Mouse (Mus musculus) CH12.LX (cell line): ENCODE results near the gene Crnkl1. TPM values are rescaled to one million over a fixed set of nuclear protein-coding genes. Genes with fewer than 3 reads are reported as not detected.

Experiments used
- DNase-seq: peaks from one replicate; pipeline ENCODE4 v3.0.0-alpha.2; 2013; ENCODE audit errors: extremely low read depth
- H3K27ac ChIP-seq: 2 replicates; pipeline ENCODE4 v1.5.1; 2012; ENCODE audit warnings: low read depth, mild to moderate bottlenecking, control low read depth, moderate library complexity; ENCODE audit not compliant: insufficient read depth
- H3K27me3 ChIP-seq: replicated peaks from 2 replicates; pipeline ENCODE3; 2012; ENCODE audit warnings: inconsistent platforms
- H3K36me3 ChIP-seq, 2 experiments: replicated peaks in 1 of 2; 2 replicates each; pipeline versions ENCODE3 to v1.6.1; 2012; ENCODE audit warnings: inconsistent platforms in 1 of 2, low read length in 1 of 2, mild to moderate bottlenecking in 1 of 2, mixed read lengths in 1 of 2, moderate library complexity in 1 of 2; ENCODE audit not compliant: control insufficient read depth in 1 of 2, insufficient read depth in 1 of 2
- H3K4me1 ChIP-seq, 2 experiments: 2 replicates each; pipeline ENCODE4 v1.6.1; 2012; ENCODE audit warnings: inconsistent platforms in 1 of 2, moderate library complexity in 1 of 2; ENCODE audit not compliant: insufficient read depth in 2 of 2, control insufficient read depth in 1 of 2
- H3K4me2 ChIP-seq: 2 replicates; pipeline ENCODE4 v1.6.1; 2012; ENCODE audit warnings: low read depth, mild to moderate bottlenecking, control low read depth; ENCODE audit not compliant: poor library complexity, insufficient read depth, severe bottlenecking
- H3K4me3 ChIP-seq, 3 experiments: fragments of 150-350 bp in 1 of 3; sonication (generic) in 1 of 3; replicated peaks in 1 of 3; 2 replicates each; pipeline versions ENCODE3 to v1.5.1; 2011 to 2012; ENCODE audit warnings: low read depth in 2 of 3, low read length in 2 of 3, mild to moderate bottlenecking in 2 of 3, moderate library complexity in 2 of 3, control low read depth in 1 of 3, improper control_type of control experiment in 1 of 3, inconsistent platforms in 1 of 3, mixed read lengths in 1 of 3; ENCODE audit not compliant: poor library complexity in 1 of 3
- H3K79me2 ChIP-seq: replicated peaks from 2 replicates; pipeline ENCODE4 v1.6.1; 2012; ENCODE audit warnings: mild to moderate bottlenecking, moderate library complexity; ENCODE audit not compliant: control insufficient read depth, poor library complexity, insufficient read depth, severe bottlenecking; ENCODE audit errors: extremely low read depth
- H3K9ac ChIP-seq: 2 replicates; pipeline ENCODE4 v1.6.1; 2012; ENCODE audit warnings: low read depth, mild to moderate bottlenecking, control low read depth, moderate library complexity; ENCODE audit not compliant: insufficient read depth
- H3K9me3 ChIP-seq: replicated peaks from 2 replicates; pipeline ENCODE3; 2012; ENCODE audit warnings: low read length, inconsistent platforms, mixed read lengths
- CHD2 ChIP-seq: IDR thresholded peaks from 2 replicates; pipeline ENCODE4 v1.6.1; 2011; ENCODE audit warnings: low read length, improper control_type of control experiment
- CTCF ChIP-seq, 2 experiments: IDR thresholded peaks in 1 of 2; conservative IDR thresholded peaks in 1 of 2; 2 replicates each; pipeline ENCODE4 v1.5.1; 2011 to 2012; ENCODE audit warnings: low read depth in 2 of 2, low read length in 2 of 2, improper control_type of control experiment in 1 of 2, inconsistent platforms in 1 of 2, mild to moderate bottlenecking in 1 of 2, moderate library complexity in 1 of 2
- MXI1 ChIP-seq: IDR thresholded peaks from 2 replicates; pipeline ENCODE4 v1.6.1; 2011; ENCODE audit warnings: mild to moderate bottlenecking, low read depth, low read length, improper control_type of control experiment
- NELFE ChIP-seq: IDR thresholded peaks from 2 replicates; pipeline ENCODE4 v1.6.1; 2011; ENCODE audit warnings: low read depth, low read length, improper control_type of control experiment
- POLR2A ChIP-seq: IDR thresholded peaks from 2 replicates; pipeline ENCODE4 v1.6.1; 2011; ENCODE audit warnings: low read depth, mild to moderate bottlenecking, improper control_type of control experiment, low read length
- RAD21 ChIP-seq: IDR thresholded peaks from 2 replicates; pipeline ENCODE4 v1.6.1; 2011; ENCODE audit warnings: low read depth, mild to moderate bottlenecking, low read length, improper control_type of control experiment, moderate library complexity
- SMC3 ChIP-seq: IDR thresholded peaks from 2 replicates; pipeline ENCODE4 v1.6.1; 2011; ENCODE audit warnings: low read depth, low read length, improper control_type of control experiment
- TCF12 ChIP-seq: IDR thresholded peaks from 2 replicates; pipeline ENCODE4 v1.6.1; 2014; ENCODE audit warnings: low read depth, mild to moderate bottlenecking, inconsistent platforms, low read length, improper control_type of control experiment
- UBTF ChIP-seq: IDR thresholded peaks from 2 replicates; pipeline ENCODE4 v1.6.1; 2012; ENCODE audit warnings: low read depth, mild to moderate bottlenecking, inconsistent platforms, low read length, improper control_type of control experiment, moderate library complexity
- ZNF384 ChIP-seq: IDR thresholded peaks from 2 replicates; pipeline ENCODE4 v1.6.1; 2012; ENCODE audit warnings: low read depth, low read length, improper control_type of control experiment, inconsistent platforms
- dilution Hi-C: fragments of 300-500 bp; cut with MboI; formaldehyde crosslinking; loops from 2 replicates; pipeline ENCODE4 v1.14.3; 2020; ENCODE audit warnings: low sequenced_read_pairs; ENCODE audit not compliant: extremely low pct_unique_long_range_greater_than_20kb, extremely low pct_ligation_motif_present
- in situ Hi-C: fragments of 300-500 bp; cut with MboI; formaldehyde crosslinking; loops from 3 replicates; pipeline ENCODE4 v1.14.3; 2019; ENCODE audit warnings: low sequenced_read_pairs, low pct_ligation_motif_present, low pct_unique_long_range_greater_than_20kb, mixed read lengths
- polyA plus RNA-seq: library from polyadenylated mRNA; unstranded; fragments of >175 nt; gene quantifications from 2 replicates; pipeline ENCODE4 v1.2.1, GENCODE M21; 2012; ENCODE audit warnings: low read depth; ENCODE audit not compliant: insufficient read length
- total RNA-seq, 2 experiments: library from RNA; depleted of rRNA; stranded (reverse); fragments of 300-350 nt in 1 of 2; fragments of >200 nt in 1 of 2; gene quantifications; 2 replicates each; pipeline ENCODE4 v1.2.3; 2012 to 2014

Crnkl1 gene
- total and polyA plus RNA-seq, 3 experiments = 18.8 to 31.6 (median 30.4) TPM

- DNase-seq = peak; percentile 20
- Histone ChIP-seq H3K9me3 (peaks cover 9% of the 10 kb centered on the region), H3K27ac (no peak overlapping the region), H3K4me3 (no peak overlapping the region), H3K9ac (no peak overlapping the region), H3K4me1 (no peaks in the 10 kb centered on the region; a peak in 1 of 4 replicates), H3K4me2 (no peak overlapping the region), H3K79me2 (no peaks in the 10 kb centered on the region), H3K27me3 (no peaks in the 10 kb centered on the region), H3K36me3 (no peaks in the 10 kb centered on the region)
- TF ChIP-seq UBTF = no peak
- TF ChIP-seq CHD2 = no peak
- TF ChIP-seq RAD21 = peak; percentile 32
- TF ChIP-seq CTCF (conservative IDR thresholded peaks at IDR 0.05 in 1 of 2, IDR thresholded peaks at IDR 0.05 in 1 of 2; ENCODE audit: low read depth in 2 of 2, low read length in 2 of 2) = peak; percentile 27 to 70; a peak in 3 of 4 replicates
- peak; percentile 44 for TF ChIP-seq SMC3
- dilution Hi-C loops = no loop called here
- in situ Hi-C loops = no loop called here
Observed at GRCm38 (mm10) chr2:145882398-145882797, 52.4 kb downstream of the Crnkl1 start.

- Histone ChIP-seq H3K9me3 (peaks cover 9% of the 10 kb centered on the region), H3K36me3 (no peaks in the 10 kb centered on the region), H3K4me3 (no peak overlapping the region), H3K27ac (no peak overlapping the region), H3K4me1 (no peaks in the 10 kb centered on the region; a peak in 1 of 4 replicates), H3K27me3 (no peaks in the 10 kb centered on the region), H3K4me2 (no peak overlapping the region), H3K9ac (no peak overlapping the region), H3K79me2 (no peaks in the 10 kb centered on the region)
- no peak for DNase-seq
- TF ChIP-seq NELFE = no peak
- no peak for TF ChIP-seq SMC3
- TF ChIP-seq TCF12 = no peak
- dilution Hi-C loops (no loop called here), in situ Hi-C loops (no loop called here)
Observed at GRCm38 (mm10) chr2:145881932-145882331, 52.9 kb downstream of the Crnkl1 start.

GRCm38 (mm10) chr2:145880887-145881747, 53.7 kb downstream of the Crnkl1 start:
- in situ Hi-C loops (no loop called here), dilution Hi-C loops (no loop called here)
- peaks cover 9% of the 10 kb centered on the region for H3K9me3 ChIP-seq
- no peak overlapping the region for H3K4me2 ChIP-seq
- no peak for DNase-seq
- H3K27ac ChIP-seq = no peak overlapping the region
- H3K27me3 ChIP-seq = no peaks in the 10 kb centered on the region
- no peaks in the 10 kb centered on the region for H3K79me2 ChIP-seq
- no peaks in the 10 kb centered on the region for H3K36me3 ChIP-seq
- H3K9ac ChIP-seq = no peak overlapping the region
- no peak overlapping the region for H3K4me3 ChIP-seq
- H3K4me1 ChIP-seq = no peaks in the 10 kb centered on the region; a peak in 1 of 4 replicates
- TF ChIP-seq POLR2A (no peak), MXI1 (no peak), ZNF384 (no peak)
- TF ChIP-seq, all 38 proteins: peak for 0
